Mouse (Mus musculus) liver, adult 2 months (tissue): ENCODE results near the gene Mfap3.

Source experiments
- CTCF ChIP-seq: fragments of 200-500 bp; IDR thresholded peaks from 2 replicates; pipeline ENCODE4 v1.5.1; 2011; ENCODE audit warnings: low read depth, low read length, control low read depth
- POLR2A ChIP-seq: fragments of 200-500 bp; IDR thresholded peaks from 2 replicates; pipeline ENCODE4 v1.6.1; 2011; ENCODE audit warnings: low read length, control low read depth; ENCODE audit not compliant: insufficient read depth; ENCODE audit errors: extremely low read depth

- no peak for TF ChIP-seq CTCF
- TF ChIP-seq POLR2A, result no peak
Observed at GRCm38 (mm10) chr11:57470979-57471378, 47.5 kb upstream of the Mfap3 start.
